Mouse (Mus musculus) heart, postnatal 4 days (tissue): ENCODE measurements around the gene Gm28041. TPM values are rescaled to one million over a fixed set of nuclear protein-coding genes. Genes with fewer than 3 reads are reported as not detected.
"Not testable (repeated sequence)": the region's sequence is repeated elsewhere in the genome, so short reads cannot be mapped to it uniquely, and the experiment has no call there.

Experiments
- DNase-seq: peaks from one replicate; pipeline ENCODE4 v3.0.0; 2021
- total RNA-seq, 2 experiments: library from RNA; stranded (reverse); gene quantifications; 2 replicates each; pipeline ENCODE4 v1.2.3; 2021

Gm28041 gene
- 1 to 10 TPM in 1 of 2 experiments, under 1 TPM in 1; 0.47 to 1.2 TPM for total RNA-seq

DNA sequence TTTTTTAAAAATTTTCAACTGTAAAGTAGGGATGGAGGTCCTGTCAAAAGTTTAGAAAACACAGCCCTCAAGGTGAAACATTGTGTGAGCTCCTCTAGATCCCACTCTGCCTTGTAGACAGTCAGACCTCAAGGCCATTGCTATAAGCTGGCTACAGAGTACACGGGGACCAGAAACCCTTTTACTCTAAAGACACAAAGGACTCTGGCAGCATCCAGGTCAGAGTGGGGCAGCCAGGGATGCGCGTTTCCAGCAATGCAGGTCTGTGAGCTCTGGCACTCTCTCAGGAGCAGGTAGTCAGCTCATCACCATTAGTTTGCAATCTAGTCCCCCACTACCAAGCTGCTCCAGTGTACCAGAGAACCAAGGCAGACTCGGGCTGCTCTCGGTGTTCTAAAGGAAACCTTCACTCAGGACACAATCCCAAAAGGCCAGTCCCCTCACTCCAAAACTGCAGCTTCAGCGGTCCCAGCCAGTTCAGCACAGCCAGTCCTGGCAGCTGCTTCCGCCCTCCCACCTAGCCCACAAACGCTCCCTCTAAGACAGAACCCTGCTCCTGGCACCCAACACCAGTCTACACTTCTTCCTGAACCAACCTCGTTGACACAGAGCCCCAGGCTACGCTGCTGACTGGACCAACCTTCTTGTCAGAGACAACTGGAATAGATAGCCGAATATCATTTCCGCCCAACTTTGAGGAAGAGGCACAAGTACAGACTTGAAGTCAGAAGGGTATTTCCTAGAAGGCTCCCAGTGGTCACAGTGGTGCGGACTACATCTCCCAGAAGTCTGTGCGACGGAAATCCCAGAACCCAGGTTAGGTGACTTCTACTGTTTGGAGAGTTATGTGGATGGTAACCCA lies at the start of gene Gm28041, which contains the start of gene Zfp456:
TSS of gene Gm28041 (minus strand) at position 684 of the 862 bp plus-strand sequence.
TSS of gene Zfp456 (minus strand) at position 761 of the 862 bp plus-strand sequence.
- DNase-seq = peak; percentile 58

GRCm38 (mm10) chr13:67422532-67422931 lies 47.0 kb upstream of the Gm28041 start:
- not testable (repeated sequence) for DNase-seq

DNA sequence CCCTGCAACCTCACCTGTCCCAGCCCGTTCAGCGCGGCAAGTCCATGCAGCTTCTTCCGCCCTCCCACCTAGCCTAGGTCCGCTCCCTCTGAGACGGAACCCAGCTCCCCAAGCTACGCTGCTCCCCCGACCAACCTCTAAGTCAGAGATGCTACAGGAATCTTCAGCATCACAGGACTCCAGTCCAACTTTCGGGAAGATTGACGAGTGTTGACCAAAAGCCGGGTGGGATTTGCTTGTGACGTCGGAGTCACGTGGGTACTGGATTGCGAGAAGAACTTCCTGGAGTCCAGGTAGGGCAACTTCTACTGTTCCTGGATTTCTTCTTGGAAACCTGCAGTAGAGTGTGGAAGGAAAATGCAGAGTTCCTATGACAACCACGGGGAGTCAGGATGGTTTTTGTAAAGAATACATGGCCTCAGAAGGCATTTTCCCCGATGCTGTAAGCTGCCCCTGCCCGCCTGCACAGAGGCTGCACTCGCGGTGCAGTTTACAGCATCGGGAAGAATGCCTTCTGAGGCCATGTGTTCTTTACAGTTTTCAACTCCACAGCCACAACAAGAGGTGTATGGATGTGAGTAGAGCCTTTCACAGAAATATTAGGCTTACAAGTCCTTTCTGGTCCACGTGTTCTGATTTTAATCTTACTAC lies 45.8 kb upstream of the Gm28041 start, which contains the start of gene Zfp459:
TSS of gene Zfp459 (minus strand) at position 212 of the 651 bp plus-strand sequence.
- DNase-seq = peak; percentile 10

DNA sequence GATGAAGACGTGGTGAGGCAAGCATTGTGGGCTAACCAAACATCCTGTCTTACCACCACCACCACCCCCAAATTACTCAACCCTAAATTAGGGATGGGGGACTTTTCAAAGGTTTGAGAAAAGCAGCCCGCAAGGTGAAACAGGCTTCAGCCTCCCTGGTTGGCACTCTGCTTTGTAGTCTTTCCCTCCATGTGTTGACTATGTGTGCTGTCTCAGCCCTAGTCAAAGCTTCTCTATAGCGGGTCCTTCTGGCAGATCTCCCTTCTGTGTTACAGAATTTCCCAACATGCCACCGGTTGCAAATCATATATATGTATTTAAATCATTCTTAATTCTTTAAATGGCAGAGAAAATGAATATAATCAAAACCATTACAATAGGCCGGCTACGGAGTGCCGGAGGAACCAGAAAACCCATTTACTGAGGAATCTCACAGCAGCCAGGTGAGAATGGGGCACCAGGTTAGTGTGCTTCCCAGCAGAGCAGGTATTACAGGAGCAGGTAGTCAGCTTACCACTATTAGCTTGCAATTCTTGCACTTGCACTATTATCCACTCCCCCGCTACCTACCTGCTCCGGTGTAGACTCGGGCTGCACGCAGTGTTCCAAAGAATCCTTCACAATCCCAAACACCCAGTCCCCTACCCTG lies 45.1 kb upstream of the Gm28041 start:
- DNase-seq = no peak

DNA sequence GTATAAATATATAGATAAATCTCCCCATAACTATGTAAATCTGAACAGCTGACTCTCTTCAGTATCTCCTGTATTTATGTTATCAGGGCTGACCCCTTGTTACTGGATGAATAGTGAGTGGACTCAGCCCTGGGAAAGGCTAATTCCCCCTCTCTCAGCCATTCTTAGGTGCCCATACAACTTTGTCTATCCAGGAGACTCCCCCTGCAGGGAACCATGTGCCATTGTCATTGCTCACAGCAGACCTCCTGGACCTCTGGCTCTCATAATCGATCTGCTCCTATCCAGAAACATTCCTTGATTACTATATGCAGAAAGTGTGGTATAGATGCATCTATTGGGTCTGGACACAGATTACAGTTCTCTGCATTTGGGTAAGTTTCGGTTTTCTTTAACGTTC lies 41.3 kb upstream of the Gm28041 start:
- no peak for DNase-seq

DNA sequence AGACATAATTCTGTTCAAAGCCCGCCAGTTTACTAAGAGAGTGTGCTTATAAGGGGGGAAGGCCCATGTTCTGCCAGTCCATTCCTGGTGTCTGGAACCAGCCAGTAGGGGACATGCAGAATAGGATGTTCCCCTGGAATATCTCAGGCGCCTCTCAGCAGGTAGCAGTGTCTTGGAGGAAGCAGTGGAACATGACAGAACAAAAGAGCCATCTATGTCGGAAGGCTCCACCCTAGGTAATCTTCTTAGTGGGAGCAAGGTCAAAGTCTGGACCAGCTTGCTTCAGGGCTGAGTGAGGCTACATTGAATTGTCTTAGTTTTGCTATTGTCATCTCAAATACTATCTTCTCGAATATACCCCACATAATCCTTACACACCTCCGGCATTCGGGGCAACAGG lies 40.2 kb upstream of the Gm28041 start:
- no peak for DNase-seq

GRCm38 (mm10) chr13:67413634-67414033 lies 38.1 kb upstream of the Gm28041 start:
- DNase-seq = not testable (repeated sequence)

DNA sequence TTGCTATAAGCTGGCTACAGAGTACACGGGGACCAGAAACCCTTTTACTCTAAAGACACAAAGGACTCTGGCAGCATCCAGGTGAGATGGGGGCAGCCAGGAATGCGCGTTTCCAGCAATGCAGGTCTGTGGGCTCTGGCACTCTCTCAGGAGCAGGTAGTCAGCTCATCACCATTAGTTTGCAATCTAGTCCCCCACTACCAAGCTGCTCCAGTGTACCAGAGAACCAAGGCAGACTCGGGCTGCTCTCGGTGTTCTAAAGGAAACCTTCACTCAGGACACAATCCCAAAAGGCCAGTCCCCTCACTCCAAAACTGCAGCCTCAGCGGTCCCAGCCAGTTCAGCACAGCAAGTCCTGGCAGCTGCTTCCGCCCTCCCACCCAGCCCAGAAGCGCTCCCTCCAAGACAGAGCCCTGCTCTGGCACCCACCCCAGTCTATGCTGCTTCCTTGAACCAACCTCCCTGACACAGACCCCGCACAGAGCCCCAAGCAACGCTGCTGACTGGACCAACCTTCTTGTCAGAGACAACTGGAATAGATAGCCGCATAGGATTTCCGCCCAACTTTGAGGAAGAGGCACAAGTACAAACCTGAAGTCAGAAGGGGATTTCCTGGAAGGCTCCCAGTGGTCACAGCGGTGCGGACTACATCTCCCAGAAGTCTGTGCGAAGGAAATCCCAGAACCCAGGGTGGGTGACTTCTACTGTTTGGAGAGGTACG lies 23.8 kb upstream of the Gm28041 start, which contains the start of gene Zfp429:
TSS of gene Zfp429 (minus strand) at position 637 of the 721 bp plus-strand sequence.
- peak; percentile 72 for DNase-seq

GRCm38 (mm10) chr13:67376255-67376654 lies 722 bp upstream of the Gm28041 start:
- not testable (repeated sequence) for DNase-seq

- DNase-seq = peak; percentile 89
These were observed 15.3 kb downstream of the Gm28041 start, which contains the start of the genes Gm28044 and Zfp953 for GRCm38 (mm10) chr13:67360131-67360744. Gm28044 (minus strand) TSS chr13:67360536. Zfp953 (minus strand) TSS chr13:67360605.

DNA sequence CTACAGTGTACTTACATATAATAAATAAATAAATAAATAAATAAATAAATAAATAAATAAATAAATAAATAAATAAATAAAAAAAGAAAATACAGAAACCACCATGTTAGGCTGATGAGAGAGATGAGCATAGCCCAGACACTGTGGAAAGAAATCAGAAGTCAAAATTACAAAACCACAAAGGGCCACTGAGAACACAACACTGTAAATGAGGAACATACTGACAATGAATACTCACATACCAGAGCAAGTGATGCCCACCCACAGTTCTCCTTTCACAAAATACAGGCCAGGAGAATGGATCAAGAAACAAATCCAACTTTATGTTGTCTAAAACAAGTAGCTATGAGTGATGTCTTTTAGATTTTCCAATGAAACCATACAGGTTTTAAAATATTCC lies 23.7 kb downstream of the Gm28041 start:
- no peak for DNase-seq

DNA sequence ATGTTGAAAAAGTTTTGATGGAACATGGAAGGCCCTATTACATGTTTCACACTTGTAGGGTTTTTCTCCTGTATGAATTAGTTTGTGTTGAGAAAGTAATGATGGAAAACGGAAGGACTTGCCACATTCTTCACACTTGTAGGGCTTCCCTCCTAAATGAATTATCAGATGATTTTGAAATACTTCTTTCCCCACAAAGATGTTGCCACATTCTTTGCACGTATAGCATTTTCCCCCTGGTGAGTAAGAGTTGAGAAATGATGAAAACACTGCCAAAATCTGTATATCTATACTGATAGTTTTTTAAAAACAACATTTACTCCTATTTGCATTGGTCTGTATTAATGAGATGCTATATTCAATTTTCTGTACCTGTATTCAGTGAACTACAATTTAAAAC lies 32.1 kb downstream of the Gm28041 start:
- no peak for DNase-seq

DNA sequence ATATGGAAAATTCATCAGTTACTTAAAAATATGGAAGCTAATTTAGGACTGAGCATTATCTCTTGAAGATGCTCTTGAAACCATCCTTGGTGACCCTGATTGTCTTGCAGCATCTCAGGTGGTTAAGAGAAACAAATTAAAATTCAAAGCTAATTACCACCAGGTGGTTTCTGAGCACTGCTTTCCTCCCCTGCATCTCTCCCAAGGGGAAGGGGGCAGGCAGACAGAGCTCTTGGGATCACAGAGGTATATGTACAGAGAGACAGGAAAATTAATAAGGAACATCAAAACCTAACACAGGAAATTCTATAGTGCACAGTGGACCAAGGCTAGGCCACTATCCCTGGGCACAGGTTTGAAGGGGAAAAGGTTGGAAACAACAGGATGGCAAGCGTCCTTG lies 42.7 kb downstream of the Gm28041 start:
- DNase-seq = no peak

- peak; percentile 83 for DNase-seq
These were observed 43.4 kb downstream of the Gm28041 start, which contains the start of gene Zfp595 for GRCm38 (mm10) chr13:67332019-67332724. Zfp595 (minus strand) TSS chr13:67332570.

DNA sequence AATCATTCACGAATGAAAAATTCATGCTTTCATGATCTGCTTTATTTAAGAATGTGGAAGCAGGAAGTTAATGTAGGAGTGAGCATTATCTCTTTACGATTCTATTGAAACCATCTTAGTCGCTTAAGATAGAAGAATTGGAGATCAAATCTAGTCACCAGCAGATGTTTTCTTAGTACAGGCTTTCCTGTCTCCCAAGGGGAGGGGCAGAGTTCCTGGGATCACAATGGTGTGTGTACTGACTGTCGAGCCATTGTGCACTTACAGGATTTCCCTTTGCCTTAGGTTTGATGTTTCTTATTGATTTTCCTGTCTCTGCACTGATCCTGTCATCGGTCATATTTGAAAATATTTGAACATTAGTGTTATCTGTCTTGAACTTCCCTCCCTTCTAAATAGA lies 68.8 kb downstream of the Gm28041 start:
- no peak for DNase-seq

DNA sequence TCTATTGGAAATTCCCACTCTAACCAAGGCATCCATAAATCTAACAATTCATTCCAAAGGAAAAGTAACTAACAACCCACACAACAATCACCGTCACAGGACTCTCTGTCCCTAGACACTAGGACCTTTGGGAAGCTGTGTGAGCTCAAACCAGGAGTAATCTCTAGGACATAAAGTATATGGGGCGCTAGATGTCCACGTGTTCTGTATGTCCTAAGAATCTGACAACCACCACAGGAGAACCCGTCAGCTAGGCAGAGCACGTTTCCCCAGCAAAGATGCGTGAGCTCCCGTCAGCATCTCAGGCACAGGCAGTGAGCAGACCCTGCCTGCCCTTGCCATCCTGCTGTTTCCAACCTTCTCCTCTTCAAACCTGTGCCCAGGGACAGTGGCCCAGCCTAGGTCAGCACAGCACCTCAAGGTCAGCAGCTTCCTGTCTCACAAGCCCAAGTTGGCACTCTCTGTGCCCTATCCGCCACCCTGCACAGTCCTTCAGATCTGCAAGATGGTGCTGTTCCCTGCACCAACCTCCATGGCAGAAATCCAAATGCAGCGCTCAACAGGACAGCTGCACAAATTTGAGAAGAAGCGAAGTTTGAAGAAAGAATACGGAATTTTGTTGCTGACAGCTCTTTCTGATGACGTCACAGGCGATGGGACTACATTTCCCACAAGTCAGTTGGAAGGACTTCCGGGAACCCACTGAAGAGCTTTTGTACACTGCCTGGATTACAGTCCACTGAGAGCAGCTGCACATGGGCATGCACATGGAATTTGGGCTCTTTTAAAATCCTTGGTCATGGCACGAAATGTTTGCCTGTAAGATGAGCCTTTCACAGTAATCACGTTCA lies 69.5 kb downstream of the Gm28041 start, which contains the start of gene Zfp457:
TSS of gene Zfp457 (minus strand) at position 664 of the 851 bp plus-strand sequence.
- peak; percentile 87 for DNase-seq
